Mouse (Mus musculus) MEL (cell line): ENCODE results near the gene Gm13277. TPM values are rescaled to one million over a fixed set of nuclear protein-coding genes. Genes with fewer than 3 reads are reported as not detected.
"Not testable (repeated sequence)": the region's sequence is repeated elsewhere in the genome, so short reads cannot be mapped to it uniquely, and the experiment has no call there.

Source experiments
- DNase-seq: peaks from one replicate; pipeline ENCODE4 v3.0.0; 2011; ENCODE audit warnings: low read depth, low spot score
- H3K27ac ChIP-seq: 2 replicates; pipeline ENCODE4 v1.5.1; 2012; ENCODE audit warnings: low read depth, mild to moderate bottlenecking, control low read depth, low read length, moderate library complexity; ENCODE audit not compliant: control insufficient read depth
- H3K27me3 ChIP-seq, 2 experiments: fragments of 150-350 bp in 1 of 2; sonication (generic) in 1 of 2; 2 replicates each; pipeline ENCODE4 v1.6.1; 2012; ENCODE audit warnings: low read length in 2 of 2, mild to moderate bottlenecking in 2 of 2, improper control_type of control experiment in 1 of 2, moderate library complexity in 1 of 2; ENCODE audit not compliant: insufficient read depth in 2 of 2, control insufficient read depth in 1 of 2
- H3K36me3 ChIP-seq, 2 experiments: 2 replicates each; pipeline ENCODE4 v1.6.1; 2012 to 2014; ENCODE audit warnings: low read length in 2 of 2, improper control_type of control experiment in 1 of 2, inconsistent platforms in 1 of 2, mild to moderate bottlenecking in 1 of 2; ENCODE audit not compliant: insufficient read depth in 2 of 2, control insufficient read depth in 1 of 2
- H3K4me1 ChIP-seq, 2 experiments: fragments of 150-350 bp in 1 of 2; sonication (generic) in 1 of 2; 2 replicates each; pipeline ENCODE4 v1.6.1; 2012; ENCODE audit warnings: low read length in 2 of 2, improper control_type of control experiment in 1 of 2, mild to moderate bottlenecking in 1 of 2; ENCODE audit not compliant: insufficient read depth in 2 of 2, control insufficient read depth in 1 of 2
- H3K4me3 ChIP-seq, 2 experiments: fragments of 150-350 bp in 1 of 2; sonication (generic) in 1 of 2; 2 replicates each; pipeline ENCODE4 v1.5.1; 2012; ENCODE audit warnings: low read depth in 2 of 2, low read length in 2 of 2, mild to moderate bottlenecking in 2 of 2, moderate library complexity in 2 of 2, control low read depth in 1 of 2, improper control_type of control experiment in 1 of 2; ENCODE audit not compliant: control insufficient read depth in 1 of 2, insufficient read depth in 1 of 2
- H3K79me2 ChIP-seq: 2 replicates; pipeline ENCODE4 v1.6.1; 2012; ENCODE audit warnings: mild to moderate bottlenecking, low read length, moderate library complexity; ENCODE audit not compliant: control insufficient read depth, poor library complexity, insufficient read depth
- H3K9ac ChIP-seq: 2 replicates; pipeline ENCODE4 v1.6.1; 2012; ENCODE audit warnings: low read depth, mild to moderate bottlenecking, control low read depth, low read length, moderate library complexity; ENCODE audit not compliant: control insufficient read depth, poor library complexity, severe bottlenecking
- H3K9me3 ChIP-seq: fragments of 150-350 bp; sonication (generic); replicated peaks from 2 replicates; pipeline ENCODE4 v1.6.1; 2012; ENCODE audit warnings: mild to moderate bottlenecking, low read length, improper control_type of control experiment, moderate library complexity; ENCODE audit not compliant: insufficient read depth
- BHLHE40 ChIP-seq: IDR thresholded peaks from 2 replicates; pipeline ENCODE4 v1.6.1; 2012; ENCODE audit warnings: low read depth, mild to moderate bottlenecking, inconsistent platforms, low read length, improper control_type of control experiment, borderline replicate concordance
- CHD2 ChIP-seq: IDR thresholded peaks from 2 replicates; pipeline ENCODE4 v1.6.1; 2011; ENCODE audit warnings: low read length, improper control_type of control experiment
- CTCF ChIP-seq, 3 experiments: IDR thresholded peaks in 2 of 3; conservative IDR thresholded peaks in 1 of 3; 2 replicates each; pipeline ENCODE4 v1.5.1; 2011 to 2012; ENCODE audit warnings: low read length in 3 of 3, low read depth in 2 of 3, mild to moderate bottlenecking in 2 of 3, improper control_type of control experiment in 1 of 3, inconsistent platforms in 1 of 3, mixed read lengths in 1 of 3, moderate library complexity in 1 of 3; ENCODE audit not compliant: control insufficient read depth in 1 of 3, insufficient read depth in 1 of 3, poor library complexity in 1 of 3, severe bottlenecking in 1 of 3
- E2F4 ChIP-seq: IDR thresholded peaks from 2 replicates; pipeline ENCODE4 v1.6.1; 2011; ENCODE audit warnings: low read depth, low read length, improper control_type of control experiment, borderline replicate concordance
- EP300 ChIP-seq, 2 experiments: IDR thresholded peaks; 2 replicates each; pipeline ENCODE4 v1.6.1; 2011; ENCODE audit warnings: improper control_type of control experiment in 2 of 2, low read length in 2 of 2, low read depth in 1 of 2, mild to moderate bottlenecking in 1 of 2
- ETS1 ChIP-seq: IDR thresholded peaks from 2 replicates; pipeline ENCODE4 v1.6.1; 2012; ENCODE audit warnings: low read depth, mild to moderate bottlenecking, inconsistent platforms, low read length, improper control_type of control experiment, moderate library complexity
- GABPA ChIP-seq: IDR thresholded peaks from 2 replicates; pipeline ENCODE4 v1.6.1; 2012; ENCODE audit warnings: low read depth, mild to moderate bottlenecking, inconsistent platforms, low read length, improper control_type of control experiment, moderate library complexity
- GATA1 ChIP-seq: IDR thresholded peaks from 2 replicates; pipeline ENCODE4 v1.6.1; 2011; ENCODE audit warnings: low read depth, low read length, improper control_type of control experiment
- HCFC1 ChIP-seq: IDR thresholded peaks from 2 replicates; pipeline ENCODE4 v1.6.1; 2012; ENCODE audit warnings: low read depth, mild to moderate bottlenecking, inconsistent platforms, low read length, improper control_type of control experiment, moderate library complexity
- JUND ChIP-seq: IDR thresholded peaks from 2 replicates; pipeline ENCODE4 v1.6.1; 2011; ENCODE audit warnings: low read depth, mild to moderate bottlenecking, improper control_type of control experiment, low read length
- MAX ChIP-seq: IDR thresholded peaks from 2 replicates; pipeline ENCODE4 v1.6.1; 2011; ENCODE audit warnings: low read length, improper control_type of control experiment
- MAZ ChIP-seq: IDR thresholded peaks from 2 replicates; pipeline ENCODE4 v1.6.1; 2012; ENCODE audit warnings: low read depth, mild to moderate bottlenecking, inconsistent platforms, low read length, improper control_type of control experiment
- MYB ChIP-seq: IDR thresholded peaks from 2 replicates; pipeline ENCODE4 v1.6.1; 2011; ENCODE audit warnings: mild to moderate bottlenecking, low read depth, low read length, improper control_type of control experiment
- MYC ChIP-seq: IDR thresholded peaks from 2 replicates; pipeline ENCODE4 v1.6.1; 2011; ENCODE audit warnings: low read depth, mild to moderate bottlenecking, low read length, improper control_type of control experiment, moderate library complexity
- POLR2AphosphoS2 ChIP-seq: IDR thresholded peaks from 2 replicates; pipeline ENCODE4 v1.6.1; 2011; ENCODE audit warnings: low read length, improper control_type of control experiment
- POLR2AphosphoS5 ChIP-seq: IDR thresholded peaks from 2 replicates; pipeline ENCODE4 v1.6.1; 2012; ENCODE audit warnings: low read depth, borderline replicate concordance, mild to moderate bottlenecking, inconsistent platforms, low read length, moderate library complexity, mixed read lengths
- RAD21 ChIP-seq: IDR thresholded peaks from 2 replicates; pipeline ENCODE4 v1.6.1; 2011; ENCODE audit warnings: mild to moderate bottlenecking, low read depth, low read length, improper control_type of control experiment
- SIN3A ChIP-seq: IDR thresholded peaks from 2 replicates; pipeline ENCODE4 v1.6.1; 2012; ENCODE audit warnings: low read length, improper control_type of control experiment, inconsistent platforms
- TAL1 ChIP-seq: IDR thresholded peaks from 2 replicates; pipeline ENCODE4 v1.6.1; 2012; ENCODE audit warnings: mild to moderate bottlenecking, inconsistent platforms, low read length, moderate library complexity, mixed read lengths
- TBP ChIP-seq: IDR thresholded peaks from 2 replicates; pipeline ENCODE4 v1.8.0; 2011; ENCODE audit warnings: low read depth, low read length, improper control_type of control experiment
- TCF12 ChIP-seq: IDR thresholded peaks from 2 replicates; pipeline ENCODE4 v1.6.1; 2014; ENCODE audit warnings: low read depth, mild to moderate bottlenecking, inconsistent platforms, low read length, improper control_type of control experiment, moderate library complexity
- UBTF ChIP-seq: IDR thresholded peaks from 2 replicates; pipeline ENCODE4 v1.6.1; 2012; ENCODE audit warnings: low read depth, mild to moderate bottlenecking, inconsistent platforms, low read length, improper control_type of control experiment, moderate library complexity, borderline replicate concordance; ENCODE audit not compliant: insufficient read depth
- USF1 ChIP-seq: IDR thresholded peaks from 2 replicates; pipeline ENCODE4 v1.6.1; 2014; ENCODE audit warnings: low read depth, mild to moderate bottlenecking, inconsistent platforms, low read length, improper control_type of control experiment, moderate library complexity
- ZKSCAN1 ChIP-seq: IDR thresholded peaks from 2 replicates; pipeline ENCODE4 v1.6.1; 2012; ENCODE audit warnings: low read depth, mild to moderate bottlenecking, inconsistent platforms, low read length, improper control_type of control experiment, moderate library complexity
- ZMIZ1 ChIP-seq: IDR thresholded peaks from 2 replicates; pipeline ENCODE4 v1.6.1; 2012; ENCODE audit warnings: low read depth, mild to moderate bottlenecking, inconsistent platforms, low read length, improper control_type of control experiment, moderate library complexity
- ZNF384 ChIP-seq: IDR thresholded peaks from 2 replicates; pipeline ENCODE4 v1.6.1; 2012; ENCODE audit warnings: low read depth, mild to moderate bottlenecking, inconsistent platforms, low read length, improper control_type of control experiment
- polyA plus RNA-seq, 2 experiments: library from polyadenylated mRNA; stranded (reverse) in 1 of 2; unstranded in 1 of 2; fragments of >175 nt in 1 of 2; fragments of >200 nt in 1 of 2; gene quantifications; 2 replicates each; pipeline versions ENCODE4 v1.2.1 to v1.2.4; 2012; ENCODE audit warnings: low replicate concordance in 2 of 2, low read depth in 1 of 2; ENCODE audit not compliant: insufficient read length in 2 of 2, insufficient read depth in 1 of 2, missing spikeins in 1 of 2
- total RNA-seq: library from RNA; depleted of rRNA; stranded (reverse); fragments of 300-350 nt; gene quantifications from 2 replicates; pipeline ENCODE4 v1.2.3, GENCODE M21; 2012

The Gm13277 gene
- total and polyA plus RNA-seq, 3 experiments, result not detected

GRCm38 (mm10) chr4:88744207-88744606 lies 44.2 kb upstream of the Gm13277 start:
- DNase-seq, result no peak
- no peak overlapping the region for H3K27ac ChIP-seq
- H3K27me3 ChIP-seq, result peaks cover 3 to 5% of the 10 kb centered on the region in 2 experiments; a peak in 3 of 4 replicates
- TF ChIP-seq ZKSCAN1 (no peak), ETS1 (no peak), POLR2AphosphoS5 (no peak), GATA1 (no peak), EP300 (IDR thresholded peaks at IDR 0.05; ENCODE audit: low read depth in 1 of 2, low read length in 2 of 2) (no peak), ZMIZ1 (no peak), GABPA (no peak), MYC (no peak), CTCF (IDR thresholded peaks at IDR 0.05 in 2 of 3, conservative IDR thresholded peaks at IDR 0.05 in 1 of 3; ENCODE audit: control insufficient read depth in 1 of 3, insufficient read depth in 1 of 3, low read depth in 2 of 3, low read length in 3 of 3, poor library complexity in 1 of 3, severe bottlenecking in 1 of 3) (peak in 1 of 3 experiments; percentile 36; a peak in 3 of 6 replicates), CHD2 (no peak), SIN3A (no peak), MYB (no peak), RAD21 (peak; percentile 21)
- TF ChIP-seq, all 39 proteins: peak for 2
- H3K36me3 ChIP-seq, result no peaks in the 10 kb centered on the region
- no peaks in the 10 kb centered on the region for H3K9me3 ChIP-seq
- H3K79me2 ChIP-seq, result no peaks in the 10 kb centered on the region
- no peaks in the 10 kb centered on the region for H3K4me1 ChIP-seq
- no peak overlapping the region for H3K4me3 ChIP-seq
- H3K9ac ChIP-seq, result no peak overlapping the region

DNA sequence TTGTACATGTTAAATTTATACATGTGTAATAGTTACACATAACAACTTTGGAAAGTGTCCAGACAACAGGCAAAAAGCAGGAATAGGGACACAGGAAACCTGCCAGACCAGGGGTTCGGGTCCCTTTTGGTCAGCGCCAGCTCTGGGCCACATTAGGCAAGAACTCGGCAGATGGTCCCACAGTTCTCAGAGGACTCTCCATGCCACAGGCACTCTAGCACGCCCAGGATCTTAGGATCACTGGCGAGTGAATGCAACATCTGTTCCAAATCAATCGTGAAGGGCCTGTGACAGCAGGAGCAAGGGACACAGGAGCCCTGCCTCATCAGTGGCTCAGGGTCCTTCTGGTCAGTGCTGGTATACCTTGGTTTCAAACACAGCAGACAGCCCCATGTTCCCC lies 38.5 kb upstream of the Gm13277 start:
- Histone ChIP-seq H3K4me1 (no peaks in the 10 kb centered on the region), H3K79me2 (no peaks in the 10 kb centered on the region), H3K9me3 (no peaks in the 10 kb centered on the region), H3K9ac (no peak overlapping the region), H3K4me3 (no peak overlapping the region), H3K36me3 (no peaks in the 10 kb centered on the region), H3K27me3 (no peaks in the 10 kb centered on the region; a peak in 2 of 4 replicates), H3K27ac (no peak overlapping the region)
- TF ChIP-seq ZKSCAN1 (no peak), TCF12 (no peak), BHLHE40 (no peak), GATA1 (no peak), MAX (no peak), EP300 (IDR thresholded peaks at IDR 0.05; ENCODE audit: low read depth in 1 of 2, low read length in 2 of 2) (no peak), USF1 (no peak), POLR2AphosphoS5 (no peak), GABPA (no peak), HCFC1 (no peak), E2F4 (no peak), POLR2AphosphoS2 (no peak), JUND (no peak), TBP (no peak), TAL1 (no peak), SIN3A (no peak), UBTF (no peak), RAD21 (no peak), ZNF384 (no peak), MAZ (no peak)
- no peak for DNase-seq

DNA sequence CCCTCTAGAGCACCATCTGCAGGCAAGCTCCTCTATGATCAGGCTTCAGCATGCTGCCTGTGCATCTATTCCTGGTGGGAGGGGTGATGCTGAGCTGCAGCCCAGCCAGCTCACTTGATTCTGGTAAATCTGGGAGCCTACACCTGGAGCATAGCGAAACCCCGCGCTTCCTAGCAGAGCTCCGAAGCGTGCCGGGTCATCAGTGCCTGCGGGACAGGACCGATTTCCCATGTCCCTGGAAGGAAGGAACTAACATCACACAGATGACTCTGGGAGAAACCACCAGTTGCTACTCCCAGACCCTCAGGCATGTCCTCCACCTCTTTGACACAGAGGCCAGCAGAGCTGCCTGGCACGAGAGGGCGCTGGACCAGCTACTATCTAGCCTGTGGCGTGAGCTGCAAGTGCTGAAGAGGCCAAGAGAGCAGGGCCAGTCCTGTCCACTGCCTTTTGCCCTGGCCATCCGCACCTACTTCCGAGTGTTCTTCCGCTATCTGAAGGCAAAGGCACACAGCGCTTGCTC lies 33.6 kb upstream of the Gm13277 start, which contains the start of gene Gm13271:
TSS of gene Gm13271 (plus strand) at position 51 of the 523 bp plus-strand sequence.
- not testable (repeated sequence) for H3K36me3 ChIP-seq, H3K27me3 ChIP-seq, H3K4me3 ChIP-seq, H3K9me3 ChIP-seq, H3K4me1 ChIP-seq, H3K79me2 ChIP-seq, DNase-seq, H3K27ac ChIP-seq, H3K9ac ChIP-seq
